Mouse (Mus musculus) gastrocnemius, postnatal 4 days (tissue): ENCODE data around the gene Csnk2a1. TPM values are rescaled to one million over a fixed set of nuclear protein-coding genes. Genes with fewer than 3 reads are reported as not detected.
"Not testable (repeated sequence)": the region's sequence is repeated elsewhere in the genome, so short reads cannot be mapped to it uniquely, and the experiment has no call there.

ENCODE experiments used
- DNase-seq, 2 experiments: peaks; one replicate each; pipeline ENCODE4 v3.0.0; 2021 to 2022; ENCODE audit warnings: low spot score in 2 of 2, mixed read lengths in 2 of 2
- total RNA-seq, 2 experiments: library from RNA; stranded (reverse); gene quantifications; 2 replicates each; pipeline ENCODE4 v1.2.3; 2021

The Csnk2a1 gene
- total RNA-seq, 2 experiments from 2014 or later, result 77.4 to 89.6 TPM

DNA sequence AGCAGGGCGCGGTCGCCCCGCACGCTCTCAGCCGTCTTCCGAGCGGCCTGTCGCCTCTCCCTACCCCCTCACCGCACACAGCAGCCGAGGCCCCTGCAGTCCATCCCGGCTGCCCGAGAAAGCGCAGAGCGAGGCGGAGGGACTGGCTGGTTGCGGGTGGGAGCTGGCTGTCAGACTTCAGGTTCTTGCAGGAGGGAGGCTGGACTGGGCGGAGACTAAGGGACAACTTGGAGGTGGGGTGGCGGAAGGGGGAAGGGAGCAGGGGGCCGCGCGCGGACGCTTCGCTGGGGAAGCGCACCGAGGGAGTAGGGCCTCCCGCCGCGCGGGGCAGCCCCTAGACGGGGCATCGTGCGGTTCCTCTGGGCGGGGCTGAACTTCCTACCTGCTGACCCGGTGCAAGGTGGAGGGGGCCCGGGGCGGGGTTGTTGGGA, 427 bp downstream of the Csnk2a1 start:
- DNase-seq, result peak; percentile 53 to 71

DNA sequence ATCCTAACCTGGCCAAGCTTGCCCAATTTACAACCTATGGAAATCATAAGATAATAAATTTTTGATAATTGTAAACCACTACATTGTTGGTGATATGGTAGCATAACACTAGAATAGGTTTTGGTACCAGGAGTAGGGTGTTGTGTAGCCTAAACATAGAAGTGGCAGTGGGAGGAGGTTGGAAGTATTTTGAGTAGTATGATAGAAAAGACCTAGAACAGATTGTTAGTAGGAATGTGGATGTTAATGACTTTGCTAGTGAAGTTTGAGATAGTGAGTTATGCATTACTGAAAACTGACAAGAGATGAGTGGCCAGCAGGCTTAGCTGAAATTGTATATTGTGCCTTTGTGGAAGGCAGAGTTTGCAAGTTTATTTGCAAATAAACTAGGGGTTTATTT, 3.4 kb downstream of the Csnk2a1 start:
- DNase-seq, result no peak

DNA sequence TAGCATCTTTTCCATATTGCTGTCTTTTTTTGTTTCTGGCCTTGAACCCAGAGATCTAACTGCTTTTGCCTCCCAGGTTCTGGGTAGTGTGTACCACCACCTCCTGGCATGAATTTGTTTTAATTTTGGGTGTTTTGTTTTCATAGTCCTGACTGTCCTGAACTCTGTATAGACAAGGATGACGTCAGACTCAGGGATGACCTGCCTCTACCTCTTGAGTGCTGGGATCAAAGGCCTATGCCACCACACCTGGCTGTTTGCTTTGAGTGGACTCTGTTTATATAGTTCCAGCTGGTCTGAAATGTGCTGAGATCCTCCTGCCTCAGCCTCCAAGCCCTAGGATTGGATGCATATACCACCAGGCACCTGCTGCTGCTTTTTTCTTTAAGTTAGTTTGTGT, 11.3 kb downstream of the Csnk2a1 start:
- no peak for DNase-seq

DNA sequence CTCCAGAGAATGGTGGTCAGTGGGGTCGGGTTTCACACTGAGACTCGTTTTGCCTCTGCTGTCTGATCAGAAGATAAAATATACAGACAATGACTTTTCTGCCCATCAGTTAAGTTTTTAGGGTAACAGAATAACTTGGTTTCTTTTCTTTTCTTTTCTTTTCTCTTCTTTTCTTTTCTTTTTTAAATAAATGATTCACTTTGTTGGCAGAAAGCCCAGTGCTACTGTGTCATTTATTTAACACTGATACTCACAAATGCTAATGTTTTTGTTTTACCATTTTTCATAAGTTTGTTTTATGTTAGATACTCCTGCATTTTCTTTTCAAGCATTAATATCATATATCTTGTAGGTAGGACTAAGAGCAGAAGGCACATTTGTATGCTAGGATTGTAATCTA, 13.9 kb downstream of the Csnk2a1 start:
- no peak for DNase-seq

DNA sequence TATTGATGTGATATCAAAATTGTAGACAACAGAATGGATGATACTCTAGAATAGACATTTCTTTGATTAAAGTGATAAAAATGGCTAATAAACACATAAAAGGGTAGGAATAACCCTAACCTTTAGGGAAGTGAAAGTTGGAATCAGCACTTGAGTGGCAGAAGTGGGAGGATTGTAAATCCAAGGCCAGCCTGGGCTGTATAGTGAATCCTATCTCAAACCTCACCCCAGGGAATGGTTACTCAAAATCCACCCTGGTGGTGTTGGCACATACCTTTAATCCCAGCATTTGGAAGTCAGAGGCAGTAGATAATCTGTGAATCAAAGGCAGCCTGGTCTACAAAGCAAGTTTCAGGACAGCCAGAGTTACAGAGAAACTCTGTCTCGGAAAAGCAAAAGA, 20.6 kb downstream of the Csnk2a1 start:
- no peak for DNase-seq

DNA sequence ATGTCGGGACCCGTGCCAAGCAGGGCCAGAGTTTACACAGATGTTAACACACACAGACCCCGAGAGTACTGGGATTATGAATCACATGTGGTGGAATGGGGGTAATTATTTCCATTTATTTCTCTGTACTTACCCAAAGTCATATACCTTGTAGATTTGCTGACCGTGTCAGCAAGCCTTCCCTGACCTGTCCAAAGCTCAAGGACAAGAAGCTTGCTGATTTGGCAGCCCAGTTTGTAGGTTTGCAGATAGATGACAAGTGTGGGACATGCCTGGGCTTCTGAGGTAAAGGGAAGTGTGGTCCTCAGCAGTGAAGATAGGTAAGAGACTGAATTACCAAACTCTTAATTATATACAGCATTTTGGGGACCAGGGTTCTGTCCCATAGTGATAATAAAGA, 23.9 kb downstream of the Csnk2a1 start:
- no peak for DNase-seq

DNA sequence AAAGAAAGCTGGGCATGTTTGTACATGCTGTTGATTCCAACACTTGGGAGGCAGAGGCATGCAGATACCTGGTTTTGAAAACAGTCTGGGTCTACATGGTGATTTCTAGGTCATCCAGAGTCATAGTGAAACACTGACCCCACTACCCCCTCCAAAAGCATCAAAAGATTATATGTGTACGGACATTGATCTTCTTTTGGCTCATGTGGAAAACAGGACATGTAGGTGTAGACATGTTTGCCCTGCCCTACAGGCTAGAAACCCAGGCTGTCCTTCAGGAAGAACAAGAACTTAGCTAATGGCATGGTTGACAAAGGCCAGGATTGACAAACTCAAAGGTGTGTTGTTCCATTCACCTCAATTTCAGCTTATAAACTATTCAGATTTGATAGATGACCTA, 33.1 kb downstream of the Csnk2a1 start:
- no peak for DNase-seq

DNA sequence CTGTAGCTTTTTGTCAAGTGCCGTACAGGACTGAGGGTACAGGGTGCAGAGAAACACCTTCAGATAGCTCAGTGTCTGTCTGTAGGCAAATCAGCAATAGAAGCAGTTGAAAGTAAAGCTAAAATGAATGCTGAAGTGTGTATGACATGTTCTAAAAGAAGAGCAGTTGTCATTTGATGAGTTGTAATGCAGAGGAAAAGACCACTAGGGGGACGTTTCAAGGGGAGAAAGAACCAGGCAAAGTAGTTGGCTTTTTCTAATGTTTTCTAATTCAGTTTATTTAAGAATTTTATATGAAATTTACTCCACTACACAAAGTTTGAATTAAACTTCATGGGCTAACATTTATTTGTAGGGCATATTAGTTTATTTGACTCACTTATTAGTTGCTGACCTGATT, 47.0 kb downstream of the Csnk2a1 start:
- DNase-seq, result no peak

DNA sequence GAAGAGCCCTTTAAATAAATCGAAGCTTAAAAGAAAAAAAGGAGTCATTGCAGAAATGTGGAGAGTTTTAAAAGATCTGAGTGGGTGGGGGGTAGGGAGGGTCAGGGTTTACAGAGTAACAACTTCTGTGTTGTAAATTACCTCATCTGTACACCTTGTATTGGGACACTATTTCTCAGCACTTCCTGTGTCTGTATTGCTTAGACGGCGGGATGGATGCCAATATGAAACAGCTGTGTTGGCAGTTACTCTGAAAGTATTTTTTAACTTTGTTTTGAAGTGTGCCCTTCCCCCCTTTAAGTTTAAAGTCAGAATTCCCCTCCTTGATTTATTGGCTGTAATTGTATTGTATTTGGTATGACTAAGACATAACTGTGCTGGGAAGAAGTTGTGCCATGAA, 54.8 kb downstream of the Csnk2a1 start:
- DNase-seq, result peak in 1 of 2 experiments; percentile 20

DNA sequence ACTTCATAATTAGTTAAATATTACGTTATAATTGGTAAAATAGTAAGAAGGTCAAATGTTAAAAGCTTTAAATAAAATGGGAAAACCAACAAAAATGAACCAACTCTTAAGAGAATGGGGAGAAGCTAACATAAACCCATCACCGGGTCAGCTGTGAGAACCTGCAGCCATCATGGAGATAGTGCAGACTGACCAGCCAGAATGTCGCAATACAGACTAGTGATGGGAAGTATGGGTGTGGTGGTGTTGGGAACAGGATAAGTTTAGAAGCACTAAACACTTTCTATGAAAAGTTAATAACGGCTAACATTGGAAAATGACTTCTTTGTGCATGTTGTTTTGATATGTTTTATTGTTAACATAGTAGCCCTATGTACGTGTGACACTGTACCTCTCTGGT, 60.9 kb downstream of the Csnk2a1 start:
- no peak for DNase-seq

DNA sequence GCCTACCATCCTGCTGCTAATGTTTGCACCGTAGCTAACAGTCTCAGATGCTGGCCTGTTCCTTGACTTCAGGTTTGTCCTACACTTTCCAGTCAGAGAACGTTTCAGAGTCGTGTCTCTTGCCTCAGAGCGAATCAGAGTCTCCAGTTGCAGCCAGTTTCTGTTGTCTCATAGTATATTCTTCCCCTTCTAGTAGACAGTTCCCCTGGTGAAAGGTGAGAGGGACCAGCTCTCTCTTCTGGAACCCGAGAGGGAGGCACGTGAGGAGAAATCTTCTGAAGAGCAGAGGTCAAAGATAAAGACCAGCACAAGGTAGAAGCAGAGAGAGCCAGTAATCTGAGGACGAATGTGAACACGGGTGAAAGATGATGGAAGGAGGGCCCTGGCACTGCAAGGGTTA, 61.4 kb downstream of the Csnk2a1 start:
- DNase-seq, result no peak

DNA sequence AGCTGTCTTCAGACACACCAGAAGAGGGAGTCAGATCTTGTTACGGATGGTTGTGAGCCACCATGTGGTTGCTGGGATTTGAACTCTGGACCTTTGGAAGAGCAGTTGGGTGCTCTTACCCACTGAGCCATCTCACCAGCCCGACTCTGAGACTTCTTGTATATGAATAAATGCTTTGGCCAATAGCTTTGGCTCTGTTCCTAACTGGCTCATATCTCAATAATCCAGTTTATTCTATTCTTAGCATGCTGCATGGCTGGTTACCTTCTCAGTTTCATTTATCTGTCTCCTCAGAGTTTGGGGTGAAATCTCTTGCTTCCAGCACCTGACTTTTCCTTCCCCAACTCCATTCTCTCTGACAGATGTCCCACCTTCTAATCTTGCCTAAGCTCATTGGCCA, 63.0 kb downstream of the Csnk2a1 start:
- not testable (repeated sequence) for DNase-seq

DNA sequence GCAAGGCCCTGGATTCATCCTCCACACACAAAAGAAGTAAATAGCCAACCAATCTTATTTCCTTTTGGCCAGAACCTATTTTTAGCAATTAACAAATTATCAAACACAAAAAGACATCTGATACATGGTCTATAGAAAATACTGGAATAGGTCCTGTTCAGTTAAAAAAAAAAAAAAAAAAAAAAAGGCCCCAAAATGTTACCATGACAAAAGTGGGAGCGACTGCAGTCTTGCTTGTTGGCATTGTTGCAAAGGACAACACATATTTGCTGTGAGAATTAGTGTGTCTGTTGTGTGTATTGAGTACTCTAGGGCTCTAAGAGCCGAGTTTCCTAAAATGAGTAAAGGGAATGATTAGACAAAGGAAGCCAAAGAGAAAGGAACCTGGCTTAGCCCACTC, 65.8 kb downstream of the Csnk2a1 start:
- DNase-seq, result no peak

DNA sequence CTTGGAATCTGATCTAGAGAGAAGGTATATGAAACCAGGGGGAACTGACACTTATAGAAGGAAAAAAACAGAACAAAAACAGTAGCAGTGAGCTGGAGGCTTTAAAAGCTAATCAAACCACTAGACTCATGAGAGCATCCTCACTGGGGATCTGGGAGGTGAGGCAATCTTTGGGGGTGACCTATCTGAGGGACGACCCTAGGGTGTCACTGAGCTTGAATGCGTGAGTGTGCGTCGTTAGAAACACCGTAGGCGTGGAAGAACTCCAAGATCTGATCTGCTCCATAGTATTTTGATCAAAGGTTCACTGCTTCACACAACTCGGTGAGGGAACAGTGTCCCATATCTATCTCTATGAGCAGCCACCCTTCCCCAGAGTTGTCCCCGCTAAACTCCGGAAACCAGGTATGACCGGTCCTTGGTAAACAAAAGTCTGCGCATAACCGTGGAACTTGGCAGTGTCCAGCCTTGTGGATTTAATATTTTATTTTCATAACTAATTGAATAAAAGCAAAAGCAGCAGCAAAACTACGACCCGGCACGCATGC, 66.6 kb downstream of the Csnk2a1 start:
- no peak for DNase-seq

DNA sequence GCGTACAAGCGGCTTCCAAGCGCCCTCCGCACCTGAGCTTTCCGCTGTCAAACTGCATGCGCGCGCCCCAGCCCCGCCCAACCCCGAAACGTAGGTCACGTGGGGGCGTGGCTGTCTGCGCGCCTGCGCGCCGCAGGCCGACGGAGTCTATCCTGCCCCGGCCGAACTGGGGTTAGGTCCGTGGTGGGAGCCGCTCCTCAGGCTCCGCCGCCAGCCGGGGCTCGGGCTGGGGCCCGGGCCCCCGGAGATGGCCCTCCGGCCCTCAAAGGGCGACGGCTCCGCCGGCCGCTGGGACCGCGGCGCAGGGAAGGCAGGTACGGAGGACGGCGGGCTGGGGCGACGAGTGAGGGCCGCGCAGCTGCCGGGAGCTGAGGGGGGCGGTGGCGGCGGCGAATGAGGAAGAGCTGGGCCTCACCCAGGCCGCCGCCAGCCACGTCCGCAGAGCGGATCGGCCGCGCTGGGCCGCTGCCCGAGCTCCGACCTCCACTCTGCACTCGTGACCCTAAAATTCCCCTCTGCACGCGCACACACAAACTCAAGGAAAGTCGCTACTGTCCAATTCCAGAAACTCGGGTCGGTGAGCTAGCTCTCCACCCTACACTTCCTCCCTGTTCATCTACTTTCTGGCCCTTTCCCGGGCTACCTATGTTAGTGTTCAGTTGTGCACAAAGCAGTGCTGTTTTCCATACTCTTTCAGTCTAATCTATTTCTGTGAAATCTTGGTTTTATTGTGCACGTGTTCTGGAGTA, 67.3 kb downstream of the Csnk2a1 start, which contains the start of gene Tbc1d20:
Gene Tbc1d20, plus strand, starts transcription at position 102 of the 749 bp plus-strand sequence.
- peak; percentile 66 to 91 for DNase-seq

DNA sequence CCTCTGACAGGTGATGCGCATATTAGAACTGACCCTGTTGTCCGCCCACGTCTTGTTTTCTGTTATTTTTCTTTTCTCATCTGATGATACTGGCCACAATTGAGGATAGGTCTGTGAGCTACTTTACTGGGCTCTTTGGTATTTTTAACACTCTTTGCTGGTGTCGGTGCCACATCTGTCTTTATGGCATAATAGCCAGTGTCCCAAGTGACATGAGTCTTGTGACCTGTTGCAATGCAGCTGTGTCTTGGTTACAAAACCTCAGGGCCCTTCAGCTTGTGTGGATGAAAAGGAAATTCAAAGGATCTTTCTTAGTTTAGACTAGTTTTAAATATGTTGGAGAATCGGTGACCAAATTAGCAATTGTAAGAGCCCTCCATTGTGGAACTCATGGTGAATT, 67.9 kb downstream of the Csnk2a1 start:
- DNase-seq, result no peak

DNA sequence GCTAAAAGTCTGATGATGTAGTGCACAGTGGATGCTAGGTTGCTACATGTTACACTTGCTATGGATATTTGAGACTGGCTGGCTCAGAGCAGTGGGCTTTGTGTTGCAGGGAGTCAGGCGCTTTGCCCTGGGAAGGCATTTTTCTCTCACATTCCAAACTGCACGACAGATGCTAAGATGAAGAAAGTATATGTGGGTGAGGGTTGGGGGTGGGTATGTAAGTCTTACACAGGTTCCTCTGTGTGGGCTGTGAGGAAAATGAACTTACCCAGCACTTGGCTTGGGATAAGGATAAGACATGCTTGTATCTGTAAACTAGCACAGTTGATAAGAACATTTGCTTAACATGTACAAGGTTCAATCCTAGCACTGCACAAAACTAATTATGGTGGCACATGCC, 76.2 kb downstream of the Csnk2a1 start:
- DNase-seq, result no peak

DNA sequence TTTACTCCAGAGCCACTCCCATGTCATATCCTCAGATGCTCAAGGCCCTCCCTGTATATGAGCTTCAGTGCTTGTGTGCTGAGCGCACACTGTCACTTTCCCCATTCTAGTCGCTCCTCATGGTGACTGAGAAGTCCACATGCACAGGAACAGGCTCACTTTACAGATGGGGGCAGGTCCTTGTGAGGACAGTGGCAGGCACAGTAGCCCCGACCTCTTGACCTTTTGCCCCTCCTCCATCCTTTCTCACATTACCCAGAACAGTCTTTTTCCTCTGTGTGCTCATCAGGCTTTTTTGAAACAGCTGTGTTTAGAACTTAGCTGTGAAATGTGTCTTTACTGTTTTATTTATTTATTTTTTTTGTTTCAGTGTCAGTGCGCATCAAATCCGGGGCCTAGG, 77.1 kb downstream of the Csnk2a1 start:
- DNase-seq, result no peak

DNA sequence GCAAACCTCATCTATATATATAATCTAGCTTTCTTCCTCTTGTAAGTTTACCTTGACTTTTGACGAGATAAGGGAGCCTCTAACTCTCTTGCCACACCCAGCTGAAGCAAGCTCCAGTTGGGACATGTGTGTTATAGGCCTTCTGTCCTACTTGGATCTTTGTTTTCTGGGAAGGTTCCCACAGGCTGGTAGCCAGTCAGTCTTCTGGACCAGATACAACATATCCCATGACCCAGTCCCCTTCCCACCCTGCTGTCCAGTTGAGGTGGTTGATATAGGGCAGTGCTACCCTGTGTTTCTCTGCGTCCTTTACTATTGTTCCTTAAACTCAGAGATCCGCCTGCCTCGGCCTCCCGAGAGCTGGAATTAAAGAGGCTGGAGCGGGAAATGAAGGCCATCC, 78.8 kb downstream of the Csnk2a1 start:
- DNase-seq, result no peak

DNA sequence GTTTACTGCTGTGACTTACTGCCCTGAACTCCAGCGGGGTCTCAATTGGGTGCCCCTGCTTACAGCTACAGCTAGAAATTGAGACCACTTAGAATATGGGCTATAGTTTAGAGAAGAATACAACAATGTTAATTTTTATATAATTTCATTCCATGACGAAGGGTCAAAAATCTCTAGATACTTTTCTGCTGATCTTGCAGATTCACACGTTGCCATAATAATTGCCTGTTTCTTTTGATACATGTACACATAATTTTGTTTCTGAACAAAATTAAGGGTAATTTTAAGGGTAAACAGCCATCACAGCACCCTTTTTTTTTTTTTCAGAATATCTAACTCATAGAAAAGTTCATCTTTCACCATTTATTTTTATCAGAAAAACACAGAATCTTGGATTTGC, 80.5 kb downstream of the Csnk2a1 start:
- no peak for DNase-seq

DNA sequence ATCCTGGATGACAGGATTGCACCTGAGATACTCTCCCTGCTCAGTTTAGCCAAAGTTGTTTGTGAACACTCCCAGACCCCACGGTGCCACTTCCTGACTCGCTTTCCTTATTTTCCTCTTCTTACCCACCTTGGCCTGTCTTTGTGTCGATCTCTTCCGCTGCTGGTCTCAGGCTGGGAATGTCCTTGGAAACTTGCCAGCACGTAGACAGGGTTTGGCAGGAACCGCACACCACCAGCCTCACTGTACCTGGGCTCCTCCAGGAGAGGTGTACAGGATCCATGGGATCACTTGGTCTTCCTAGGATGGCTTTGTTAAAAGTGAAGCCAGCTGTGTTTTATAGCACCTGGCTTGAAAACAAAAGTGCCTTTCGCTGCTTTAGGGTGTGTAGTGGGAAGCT, 86.4 kb downstream of the Csnk2a1 start:
- DNase-seq, result no peak

DNA sequence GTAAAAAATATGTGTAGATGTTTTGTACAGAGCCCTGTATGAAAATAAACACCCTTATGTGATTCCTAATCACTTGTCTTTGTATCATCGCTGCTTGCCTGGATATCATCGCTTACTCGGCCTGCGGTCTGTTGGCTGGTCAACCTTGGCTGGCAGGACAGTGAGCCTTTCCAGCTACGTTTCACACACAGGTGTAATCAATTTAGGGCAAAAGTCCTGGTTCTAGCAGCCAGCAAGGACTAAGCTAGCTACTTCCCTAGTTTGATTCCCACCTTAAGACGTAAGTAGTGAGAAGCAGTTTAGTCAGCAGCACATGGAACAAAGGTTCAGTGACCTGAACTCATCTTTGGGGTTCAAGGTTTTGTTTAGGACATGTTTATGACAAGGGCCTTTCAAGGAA, 87.3 kb downstream of the Csnk2a1 start:
- DNase-seq, result no peak

DNA sequence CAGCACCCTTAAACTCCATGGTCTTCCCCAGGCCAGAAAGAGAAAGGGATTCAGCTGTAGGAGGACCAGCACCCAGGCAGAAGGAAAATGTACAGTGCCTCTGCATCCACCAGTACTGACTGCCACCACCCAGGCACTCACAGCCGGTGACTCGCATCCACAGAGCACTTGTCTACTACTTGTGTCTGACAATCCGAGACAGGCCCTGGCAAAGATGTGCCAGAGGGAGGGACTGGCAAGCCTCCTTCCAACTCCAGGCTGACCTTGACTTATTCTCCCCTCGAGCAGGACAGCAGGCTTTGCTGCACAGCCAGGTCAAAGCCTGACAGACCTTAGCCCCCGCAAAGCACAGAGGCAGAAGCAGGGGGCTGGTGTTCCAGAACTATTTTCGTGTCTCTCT, 90.4 kb downstream of the Csnk2a1 start:
- no peak for DNase-seq
